Mouse (Mus musculus) limb, embryonic 12.5 days (tissue): ENCODE measurements at regions not wholly inside any gene's neighbourhood (a gene's known extent, or its start where the extent isn't known, plus 50 kb on each side); places are given as distances from the start of the nearest gene placed in this dataset.

Source experiments
- ATAC-seq: fragments of 200-750 bp; cut with Nextera tagmentation; 2 replicates; pipeline ENCODE4 v1.8.0; 2017; ENCODE audit warnings: low read depth, moderate TSS enrichment; ENCODE audit not compliant: insufficient number of reproducible peaks, insufficient read depth, low FRiP score, low TSS enrichment
- H3K27ac ChIP-seq: fragments of 300-500 bp; sonication (generic); 2 replicates; pipeline ENCODE4 v1.5.1; 2016; ENCODE audit warnings: mild to moderate bottlenecking, moderate library complexity
- H3K27me3 ChIP-seq: fragments of 300-500 bp; sonication (generic); 2 replicates; pipeline ENCODE4 v1.6.1; 2016; ENCODE audit warnings: mild to moderate bottlenecking, moderate library complexity
- H3K36me3 ChIP-seq: fragments of 300-500 bp; sonication (generic); 2 replicates; pipeline ENCODE4 v1.6.1; 2016; ENCODE audit warnings: mild to moderate bottlenecking, moderate library complexity
- H3K4me1 ChIP-seq: fragments of 300-500 bp; sonication (generic); replicated peaks from 2 replicates; pipeline ENCODE4 v1.6.1; 2016
- H3K4me2 ChIP-seq: fragments of 300-500 bp; sonication (generic); 2 replicates; pipeline ENCODE4 v1.6.1; 2016; ENCODE audit warnings: mild to moderate bottlenecking, moderate library complexity
- H3K4me3 ChIP-seq: fragments of 300-500 bp; sonication (generic); replicated peaks from 2 replicates; pipeline ENCODE4 v1.5.1; 2016; ENCODE audit warnings: mild to moderate bottlenecking
- H3K9ac ChIP-seq: fragments of 300-500 bp; sonication (generic); replicated peaks from 2 replicates; pipeline ENCODE4 v1.6.1; 2016; ENCODE audit warnings: mild to moderate bottlenecking, moderate library complexity
- H3K9me3 ChIP-seq: fragments of 300-500 bp; sonication (generic); 2 replicates; pipeline ENCODE4 v1.6.1; 2016; ENCODE audit warnings: mild to moderate bottlenecking, moderate library complexity
- WGBS: fragments of 180-500 bp; shearing (Covaris S2); methylation state at CpG from one replicate; pipeline ENCODE4 v1.1.7; 2016; 5-methylcytosine and 5-hydroxymethylcytosine counted together

DNA sequence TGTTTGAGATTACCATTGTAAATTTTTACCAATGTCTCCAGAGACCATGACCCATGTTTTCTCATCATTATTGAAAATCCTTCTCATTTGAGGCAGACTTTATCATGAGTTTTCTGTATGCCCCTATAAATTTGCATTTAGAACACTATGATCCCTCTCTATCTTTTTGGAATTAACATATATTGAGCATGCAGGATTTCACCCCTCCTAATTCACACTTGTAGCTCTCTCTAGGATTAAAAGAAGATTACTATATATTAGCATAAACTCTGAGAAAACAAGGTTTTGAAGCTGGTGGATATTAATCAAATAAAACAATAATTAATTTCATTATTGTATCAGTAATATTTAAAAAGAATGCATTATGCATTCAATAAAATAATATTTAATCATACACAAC lies 527.2 kb upstream of the Robo1 start:
- no peak for ATAC-seq
- Histone ChIP-seq H3K9me3 (no peaks in the 10 kb centered on the region), H3K9ac (no peak overlapping the region), H3K4me2 (no peak overlapping the region), H3K4me1 (no peaks in the 10 kb centered on the region), H3K27ac (no peak overlapping the region), H3K36me3 (no peaks in the 10 kb centered on the region), H3K4me3 (no peak overlapping the region), H3K27me3 (no peaks in the 10 kb centered on the region)

DNA sequence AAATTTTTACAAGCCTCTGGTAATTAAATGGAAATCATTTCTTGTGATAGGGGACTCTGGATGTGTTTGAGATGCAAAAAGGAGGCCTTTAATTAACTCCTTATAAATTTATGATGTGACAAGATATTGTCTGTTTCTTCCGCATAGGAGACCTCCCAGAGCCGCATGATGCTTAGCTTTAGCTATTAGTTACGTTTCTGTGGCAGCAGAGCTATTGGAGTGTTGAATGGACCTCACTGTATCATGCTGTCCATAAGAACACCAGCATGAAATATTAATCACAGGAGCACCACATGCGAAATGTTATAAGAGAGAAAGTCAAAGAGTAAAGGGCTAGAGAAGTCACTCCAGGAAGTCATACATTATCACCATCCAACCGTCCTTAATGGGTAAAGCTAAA lies 495.3 kb upstream of the Robo1 start:
- H3K4me3 ChIP-seq = no peak overlapping the region
- H3K36me3 ChIP-seq = no peaks in the 10 kb centered on the region
- H3K27ac ChIP-seq = no peak overlapping the region
- no peak for ATAC-seq
- no peaks in the 10 kb centered on the region for H3K27me3 ChIP-seq
- H3K4me1 ChIP-seq = no peaks in the 10 kb centered on the region
- WGBS = 80% methylated on average over 5 of the region's 5 CpGs
- no peak overlapping the region for H3K4me2 ChIP-seq
- no peaks in the 10 kb centered on the region for H3K9me3 ChIP-seq
- no peak overlapping the region for H3K9ac ChIP-seq

DNA sequence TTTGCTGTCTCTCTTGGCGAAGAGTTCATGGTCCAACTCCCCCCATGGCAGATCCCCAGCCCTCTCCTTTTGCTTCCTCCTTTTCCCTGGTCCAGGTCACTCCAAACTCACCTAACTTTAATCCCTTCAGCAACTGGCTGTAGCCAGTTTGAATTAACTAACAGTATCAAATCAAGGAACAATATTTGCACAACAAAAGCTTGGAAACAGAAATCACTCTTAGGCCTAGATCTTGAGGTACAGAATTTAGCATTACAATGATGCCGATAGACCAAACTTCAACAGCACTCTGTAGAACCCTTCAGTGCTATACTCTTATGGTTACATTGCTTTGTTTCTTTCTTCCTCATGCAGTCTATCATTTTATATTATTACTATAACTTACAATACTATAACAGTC lies 472.8 kb upstream of the Robo1 start:
- H3K4me3 ChIP-seq = no peak overlapping the region
- H3K9me3 ChIP-seq = no peaks in the 10 kb centered on the region
- no peak overlapping the region for H3K27ac ChIP-seq
- WGBS = 89% methylated on average over 2 of the region's 2 CpGs
- H3K9ac ChIP-seq = no peak overlapping the region
- no peaks in the 10 kb centered on the region for H3K4me1 ChIP-seq
- H3K36me3 ChIP-seq = no peaks in the 10 kb centered on the region
- no peak overlapping the region for H3K4me2 ChIP-seq
- H3K27me3 ChIP-seq = no peaks in the 10 kb centered on the region
- ATAC-seq = no peak

GRCm38 (mm10) chr16:71850097-71850496 lies 458.0 kb upstream of the Robo1 start:
- WGBS = 82% methylated on average over 3 of the region's 3 CpGs
- no peaks in the 10 kb centered on the region for H3K36me3 ChIP-seq
- ATAC-seq = no peak

DNA sequence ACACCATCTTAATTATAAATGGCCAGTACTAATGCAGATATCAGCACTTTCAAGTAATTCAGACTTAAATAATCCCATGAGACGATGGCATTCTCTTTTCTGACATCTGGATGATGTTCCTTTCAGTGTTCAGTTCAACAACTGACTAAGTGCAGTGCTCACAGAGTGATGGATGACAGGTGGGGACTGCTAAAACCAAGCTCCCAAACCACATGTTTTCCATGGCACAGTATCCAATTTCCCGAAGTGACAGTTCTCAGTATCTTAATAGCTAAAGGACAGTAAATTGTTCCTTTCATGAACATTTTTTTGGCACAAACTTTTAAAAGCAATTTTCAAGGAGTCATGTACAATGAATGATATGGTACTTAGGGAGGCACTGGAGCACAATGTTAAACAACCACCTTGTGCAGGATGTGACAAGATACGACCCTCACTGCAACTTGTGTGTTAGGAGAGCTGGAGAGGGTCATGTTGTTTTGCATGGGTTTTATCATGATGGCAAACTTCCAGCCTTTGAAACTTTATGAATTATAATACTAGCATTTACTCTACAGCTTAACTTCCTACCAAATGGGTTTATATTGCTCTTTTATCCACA lies 456.4 kb upstream of the Robo1 start:
- Histone ChIP-seq H3K27me3 (no peaks in the 10 kb centered on the region), H3K9me3 (no peaks in the 10 kb centered on the region), H3K27ac (no peak overlapping the region), H3K4me2 (no peak overlapping the region), H3K4me1 (no peaks in the 10 kb centered on the region), H3K4me3 (no peak overlapping the region), H3K9ac (no peak overlapping the region), H3K36me3 (no peaks in the 10 kb centered on the region)
- ATAC-seq = no peak
- WGBS = 54% methylated on average over 3 of the region's 3 CpGs

More at GRCm38 (mm10) chr16:71850097-71850496, 458.0 kb upstream of the Robo1 start:
- no peak overlapping the region for H3K4me2 ChIP-seq
- no peak overlapping the region for H3K27ac ChIP-seq
- no peaks in the 10 kb centered on the region for H3K4me1 ChIP-seq
- no peak overlapping the region for H3K4me3 ChIP-seq
- no peaks in the 10 kb centered on the region for H3K9me3 ChIP-seq
- H3K9ac ChIP-seq = no peak overlapping the region
- no peaks in the 10 kb centered on the region for H3K27me3 ChIP-seq

DNA sequence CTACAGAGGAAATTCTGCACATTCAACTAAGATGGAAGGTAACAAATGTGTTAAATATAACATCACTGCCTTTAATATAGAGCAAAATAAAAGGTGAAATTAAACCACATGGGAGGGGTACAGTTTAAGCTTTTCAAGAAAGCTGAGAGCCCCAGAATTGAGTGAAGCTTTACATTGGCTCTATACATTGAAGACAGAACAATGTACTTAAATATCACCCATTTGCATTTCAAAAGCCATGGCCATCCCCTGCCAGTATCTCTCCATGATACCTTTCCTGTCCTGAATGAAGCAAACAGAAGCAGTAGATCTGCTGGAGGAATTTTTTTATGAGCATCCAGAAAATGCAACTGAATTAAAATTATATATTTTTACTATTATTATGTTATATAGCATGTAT lies 450.2 kb upstream of the Robo1 start:
- Histone ChIP-seq H3K4me3 (no peak overlapping the region), H3K36me3 (no peaks in the 10 kb centered on the region), H3K4me2 (no peak overlapping the region), H3K27me3 (no peaks in the 10 kb centered on the region), H3K9me3 (no peaks in the 10 kb centered on the region), H3K9ac (no peak overlapping the region), H3K27ac (no peak overlapping the region), H3K4me1 (no peaks in the 10 kb centered on the region)
- ATAC-seq = no peak

DNA sequence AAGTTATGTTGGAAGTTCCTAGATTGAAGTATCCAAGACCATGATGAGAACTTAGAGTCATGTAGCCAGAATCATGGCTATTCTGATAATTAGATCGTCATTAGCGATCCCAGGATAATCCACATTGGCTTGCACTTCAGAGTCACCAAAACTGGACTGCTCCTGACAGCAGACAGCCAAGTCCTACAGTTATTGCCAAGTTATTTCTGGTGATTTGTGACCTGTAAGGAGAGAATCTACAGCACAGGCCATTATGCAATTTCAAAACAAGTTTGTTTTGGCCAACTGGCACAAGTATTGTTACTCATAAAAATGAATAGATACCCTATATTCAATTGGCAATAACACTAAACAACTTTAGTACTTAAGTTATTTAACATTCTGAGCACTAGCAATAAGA lies 447.9 kb upstream of the Robo1 start:
- Histone ChIP-seq H3K27me3 (no peaks in the 10 kb centered on the region), H3K9ac (no peak overlapping the region), H3K9me3 (no peaks in the 10 kb centered on the region), H3K4me2 (no peak overlapping the region), H3K36me3 (no peaks in the 10 kb centered on the region), H3K27ac (no peak overlapping the region), H3K4me3 (no peak overlapping the region), H3K4me1 (no peaks in the 10 kb centered on the region)
- WGBS = 95% methylated on average over 2 of the region's 2 CpGs
- ATAC-seq = no peak

DNA sequence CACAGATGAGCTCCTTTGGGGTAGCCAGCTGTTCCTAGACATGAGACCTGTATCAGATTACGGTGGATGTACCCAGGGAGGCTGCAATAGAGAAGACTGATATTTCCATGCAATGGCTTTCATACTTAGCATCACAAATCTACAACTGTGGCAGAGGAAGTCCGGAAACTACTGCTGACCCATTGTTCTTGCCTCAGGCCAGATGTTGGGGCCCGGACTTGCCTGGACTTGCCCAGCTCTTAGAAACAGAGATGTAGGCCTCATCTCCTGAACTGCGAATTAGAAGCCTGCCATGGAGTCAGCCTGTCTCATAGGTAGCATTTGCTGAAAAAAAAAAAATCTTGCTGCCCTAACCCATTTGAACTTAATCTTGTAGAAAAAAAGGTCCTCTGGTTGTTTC lies 422.4 kb upstream of the Robo1 start:
- ATAC-seq = no peak

GRCm38 (mm10) chr16:71889679-71890078 lies 418.4 kb upstream of the Robo1 start:
- H3K9ac ChIP-seq = no peak overlapping the region
- no peak for ATAC-seq
- no peak overlapping the region for H3K4me2 ChIP-seq
- WGBS = 87% methylated on average over 2 of the region's 2 CpGs
- no peaks in the 10 kb centered on the region for H3K36me3 ChIP-seq
- no peaks in the 10 kb centered on the region for H3K27me3 ChIP-seq
- H3K27ac ChIP-seq = no peak overlapping the region
- H3K4me1 ChIP-seq = no peaks in the 10 kb centered on the region
- no peaks in the 10 kb centered on the region for H3K9me3 ChIP-seq
- no peak overlapping the region for H3K4me3 ChIP-seq

More for the DNA sequence above, 422.4 kb upstream of the Robo1 start:
- Histone ChIP-seq H3K9me3 (no peaks in the 10 kb centered on the region), H3K27me3 (no peaks in the 10 kb centered on the region), H3K4me1 (no peaks in the 10 kb centered on the region), H3K27ac (no peak overlapping the region), H3K9ac (no peak overlapping the region), H3K4me2 (no peak overlapping the region), H3K4me3 (no peak overlapping the region), H3K36me3 (no peaks in the 10 kb centered on the region)
- 76% methylated on average over 4 of the region's 4 CpGs for WGBS

GRCm38 (mm10) chr16:71923111-71923510 lies 385.0 kb upstream of the Robo1 start:
- Histone ChIP-seq H3K4me1 (no peaks in the 10 kb centered on the region), H3K27ac (no peak overlapping the region), H3K9me3 (no peaks in the 10 kb centered on the region), H3K36me3 (no peaks in the 10 kb centered on the region), H3K27me3 (no peaks in the 10 kb centered on the region), H3K4me2 (no peak overlapping the region), H3K4me3 (no peak overlapping the region), H3K9ac (no peak overlapping the region)
- no peak for ATAC-seq
- WGBS = 93% methylated on average over 13 of the region's 13 CpGs

DNA sequence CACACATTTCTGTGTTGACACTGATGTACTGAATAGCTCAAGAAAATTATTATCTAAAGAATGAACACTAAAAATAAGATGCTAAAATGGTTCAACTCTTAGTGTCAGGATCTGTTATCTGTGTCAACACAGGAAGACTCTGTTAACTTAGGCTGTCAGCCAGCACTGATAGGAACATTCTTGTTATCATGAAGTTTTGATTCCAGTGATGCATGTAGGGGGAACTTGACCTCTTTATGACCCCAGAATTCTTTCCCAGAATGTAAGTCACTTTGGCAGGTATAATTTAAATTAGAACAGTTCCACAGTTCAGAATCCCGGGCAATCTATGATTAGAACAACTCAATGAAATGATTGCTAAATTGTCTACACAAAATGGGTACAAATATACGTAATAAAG lies 363.9 kb upstream of the Robo1 start:
- Histone ChIP-seq H3K27ac (no peak overlapping the region), H3K4me3 (no peak overlapping the region), H3K27me3 (no peaks in the 10 kb centered on the region), H3K9ac (no peak overlapping the region), H3K36me3 (no peaks in the 10 kb centered on the region), H3K4me2 (no peak overlapping the region), H3K4me1 (no peaks in the 10 kb centered on the region), H3K9me3 (no peaks in the 10 kb centered on the region)
- ATAC-seq = no peak
- WGBS = 71% methylated on average over 2 of the region's 2 CpGs

DNA sequence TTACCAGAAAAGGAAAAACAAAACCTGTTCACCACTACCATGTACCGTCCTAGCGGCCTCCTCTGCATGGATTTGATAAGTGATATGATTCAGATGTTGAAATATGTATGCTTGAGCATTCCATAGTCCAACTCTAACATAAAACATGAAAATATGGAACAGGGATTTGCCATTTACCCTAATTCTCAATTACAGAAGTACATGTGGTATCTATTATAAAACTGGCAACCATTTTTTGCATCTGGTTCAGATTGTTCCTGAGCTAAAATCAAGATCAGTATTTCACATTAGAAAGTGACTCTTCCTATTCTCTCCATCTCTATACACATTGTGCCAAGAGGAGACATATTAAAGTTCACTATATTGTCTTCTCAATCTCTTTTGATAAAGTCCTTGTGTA lies 363.3 kb upstream of the Robo1 start:
- no peak for ATAC-seq
- no peaks in the 10 kb centered on the region for H3K27me3 ChIP-seq
- H3K4me1 ChIP-seq = no peaks in the 10 kb centered on the region
- H3K4me2 ChIP-seq = no peak overlapping the region
- 74% methylated on average over 2 of the region's 2 CpGs for WGBS
- H3K4me3 ChIP-seq = no peak overlapping the region
- no peak overlapping the region for H3K27ac ChIP-seq
- no peak overlapping the region for H3K9ac ChIP-seq
- H3K9me3 ChIP-seq = no peaks in the 10 kb centered on the region
- no peaks in the 10 kb centered on the region for H3K36me3 ChIP-seq
